Mouse (Mus musculus): ENCODE measurements around the gene Bmp15.

DNA sequence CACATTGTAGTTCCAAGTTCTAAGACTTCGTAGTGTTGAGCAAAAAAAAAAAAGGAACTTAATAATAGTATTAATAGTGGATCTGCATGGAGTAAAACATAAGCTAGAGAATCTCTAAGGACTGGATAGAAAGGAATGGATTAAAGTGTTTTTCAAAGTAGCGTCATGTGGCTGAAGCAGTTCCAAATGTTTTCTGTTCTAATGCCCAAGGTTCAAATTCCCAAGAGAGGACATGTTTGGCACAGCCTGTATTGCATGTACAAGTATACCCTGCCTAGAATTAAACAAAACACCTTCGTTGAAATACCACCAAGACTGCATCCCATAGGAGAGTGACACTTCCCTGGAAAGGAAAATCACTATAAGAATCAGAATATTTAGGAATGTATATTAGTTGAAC, 36.4 kb upstream of the Bmp15 start:
- no peak for TF ChIP-seq CTCF (IDR thresholded peaks at IDR 0.05; ENCODE audit: low read depth)
- TF ChIP-seq EP300 (IDR thresholded peaks at IDR 0.05; ENCODE audit: low read depth) = no peak

Measured in liver, postnatal 0 days (tissue).